Mouse (Mus musculus) ovary, postnatal 36 days (tissue): ENCODE data around the gene Disc1.

Experiments used
- DNase-seq: peaks from one replicate; pipeline ENCODE4 v3.0.0; 2022; ENCODE audit warnings: low spot score, mixed read lengths

Disc1 gene

GRCm38 (mm10) chr8:125223031-125223753 lies 169.2 kb downstream of the Disc1 start:
- peak; percentile 63 for DNase-seq

GRCm38 (mm10) chr8:125224271-125224699 lies 170.3 kb downstream of the Disc1 start:
- DNase-seq, result no peak

- no peak for DNase-seq
Observed at GRCm38 (mm10) chr8:125225266-125225665, 171.3 kb downstream of the Disc1 start.

- no peak for DNase-seq
Observed at GRCm38 (mm10) chr8:125226989-125227624, 173.1 kb downstream of the Disc1 start.

GRCm38 (mm10) chr8:125230526-125231131 lies 176.6 kb downstream of the Disc1 start:
- DNase-seq, result no peak

- DNase-seq, result no peak
Observed at GRCm38 (mm10) chr8:125232724-125233123, 178.7 kb downstream of the Disc1 start.

GRCm38 (mm10) chr8:125235898-125236835 lies 182.2 kb downstream of the Disc1 start:
- no peak for DNase-seq

- no peak for DNase-seq
Observed at GRCm38 (mm10) chr8:125240763-125241162, 186.8 kb downstream of the Disc1 start.

GRCm38 (mm10) chr8:125242382-125242781 lies 188.4 kb downstream of the Disc1 start:
- DNase-seq, result no peak

GRCm38 (mm10) chr8:125242921-125243320 lies 188.9 kb downstream of the Disc1 start:
- no peak for DNase-seq

GRCm38 (mm10) chr8:125246737-125247292 lies 192.8 kb downstream of the Disc1 start:
- DNase-seq, result peak; percentile 25

- no peak for DNase-seq
Observed at GRCm38 (mm10) chr8:125247349-125247748, 193.4 kb downstream of the Disc1 start.

GRCm38 (mm10) chr8:125252946-125253345 lies 199.0 kb downstream of the Disc1 start:
- DNase-seq, result no peak

GRCm38 (mm10) chr8:125253505-125254180 lies 199.6 kb downstream of the Disc1 start:
- DNase-seq, result no peak

- DNase-seq, result peak; percentile 71
Observed at GRCm38 (mm10) chr8:125254188-125255005, 200.4 kb downstream of the Disc1 start.

- no peak for DNase-seq
Observed at GRCm38 (mm10) chr8:125255006-125255685, 201.2 kb downstream of the Disc1 start.

- DNase-seq, result no peak
Observed at GRCm38 (mm10) chr8:125257660-125258059, 203.7 kb downstream of the Disc1 start.

GRCm38 (mm10) chr8:125258806-125259500 lies 205.0 kb downstream of the Disc1 start:
- DNase-seq, result no peak

- no peak for DNase-seq
Observed at GRCm38 (mm10) chr8:125268181-125268705, 214.2 kb downstream of the Disc1 start.
